Mouse (Mus musculus): ENCODE results near the gene 1700016D06Rik. TPM values are rescaled to one million over a fixed set of nuclear protein-coding genes. Genes with fewer than 3 reads are reported as not detected.

Gene 1700016D06Rik
- not detected for polyA plus RNA-seq (2017; shearing (Covaris generic))

GRCm38 (mm10) chr8:11701033-11701362 is at the start of gene 1700016D06Rik:
1700016D06Rik (minus strand) TSS chr8:11701063.

GRCm38 (mm10) chr8:11727651-11728481 is 27.0 kb upstream of the 1700016D06Rik start, which contains the start of gene Arhgef7:
Arhgef7 (plus strand) TSS chr8:11727721.

GRCm38 (mm10) chr8:11635611-11636081 is 65.2 kb downstream of the 1700016D06Rik start, which contains the start of gene Ankrd10:
Ankrd10 (minus strand) TSS chr8:11635757.

Other genes starting within 250 kb of the 1700016D06Rik start
- 13.4 TPM for gene Rab20, start 222.4 kb downstream of the 1700016D06Rik start, polyA plus RNA-seq (2017; shearing (Covaris generic))
- 74.7 TPM for gene Naxd, start 203.6 kb downstream of the 1700016D06Rik start, polyA plus RNA-seq (2017; shearing (Covaris generic))
- gene Cars2, start 150.3 kb downstream of the 1700016D06Rik start, polyA plus RNA-seq (2017; shearing (Covaris generic)), result 14.8 TPM
- 66.0 TPM for gene Ing1, start 145.5 kb downstream of the 1700016D06Rik start, polyA plus RNA-seq (2017; shearing (Covaris generic))
- gene Ankrd10, start 65.3 kb downstream of the 1700016D06Rik start, polyA plus RNA-seq (2017; shearing (Covaris generic)), result 53.8 TPM
- gene Arhgef7, start 26.7 kb upstream of the 1700016D06Rik start, polyA plus RNA-seq (2017; shearing (Covaris generic)), result 17.7 TPM
- not detected for gene Tex29, start 139.4 kb upstream of the 1700016D06Rik start, polyA plus RNA-seq (2017; shearing (Covaris generic))

Data from CD4-positive, CD25-positive, alpha-beta regulatory T cell, adult 9 weeks (primary cell).